Mouse (Mus musculus) spleen, adult 2 months (tissue): ENCODE data around the gene Nepro. TPM values are rescaled to one million over a fixed set of nuclear protein-coding genes. Genes with fewer than 3 reads are reported as not detected.

Source experiments
- DNase-seq, 2 experiments: peaks; one replicate each; pipeline versions ENCODE4 v3.0.0 to v3.0.0-alpha.2; 2012 to 2021; ENCODE audit warnings: low spot score in 2 of 2, low read depth in 1 of 2
- H3K27ac ChIP-seq: fragments of 200-500 bp; 2 replicates; pipeline ENCODE4 v1.5.1; 2012; ENCODE audit warnings: low read length, inconsistent platforms; ENCODE audit not compliant: insufficient read depth
- H3K27me3 ChIP-seq: fragments of 200-500 bp; 2 replicates; pipeline ENCODE4 v1.6.1; 2012; ENCODE audit warnings: mild to moderate bottlenecking, moderate library complexity, low read length, inconsistent platforms; ENCODE audit not compliant: control insufficient read depth, insufficient read depth
- H3K36me3 ChIP-seq: fragments of 200-500 bp; 2 replicates; pipeline ENCODE4 v1.6.1; 2012; ENCODE audit warnings: mild to moderate bottlenecking, low read length, inconsistent platforms; ENCODE audit not compliant: control insufficient read depth, insufficient read depth
- H3K4me1 ChIP-seq: fragments of 200-500 bp; 2 replicates; pipeline ENCODE4 v1.6.1; 2011; ENCODE audit warnings: inconsistent platforms; ENCODE audit not compliant: control insufficient read depth, insufficient read depth, insufficient read length
- H3K4me3 ChIP-seq: fragments of 200-500 bp; 2 replicates; pipeline ENCODE4 v1.5.1; 2011; ENCODE audit warnings: mild to moderate bottlenecking, inconsistent platforms; ENCODE audit not compliant: insufficient read depth, insufficient read length; ENCODE audit errors: extremely low read depth
- CTCF ChIP-seq: fragments of 200-500 bp; IDR thresholded peaks from 2 replicates; pipeline ENCODE4 v1.5.1; 2011; ENCODE audit warnings: mild to moderate bottlenecking, inconsistent platforms; ENCODE audit not compliant: insufficient read depth, insufficient read length, insufficient replicate concordance; ENCODE audit errors: extremely low read depth
- POLR2A ChIP-seq: fragments of 200-500 bp; IDR thresholded peaks from 2 replicates; pipeline ENCODE4 v1.6.1; 2011; ENCODE audit warnings: low read depth, low read length, inconsistent platforms
- WGBS: fragments of 180-500 bp; shearing (Covaris S2); methylation state at CpG from one replicate; pipeline ENCODE4 v1.1.7; 2018; 5-methylcytosine and 5-hydroxymethylcytosine counted together
- polyA plus RNA-seq: library from polyadenylated mRNA; depleted of rRNA; stranded (reverse); fragments of >200 nt; gene quantifications from 2 replicates; pipeline ENCODE4 v1.2.3, GENCODE M21; 2012

The Nepro gene
- polyA plus RNA-seq, 1 experiment, result 2.2 TPM

GRCm38 (mm10) chr16:44691561-44692141 is 32.5 kb upstream of the Nepro start:
- peak; percentile 5 to 21 for DNase-seq
- H3K4me3 ChIP-seq, result 0 out of 2 replicates have a peak overlapping the region, but pooled peaks have one; percentile 9
- TF ChIP-seq CTCF (no peak), POLR2A (no peak)
- WGBS, result 55% methylated on average over 17 of the region's 17 CpGs
- H3K27me3 ChIP-seq, result no peaks in the 10 kb centered on the region
- no peaks in the 10 kb centered on the region; the same call in 1 of the 2 replicates for H3K4me1 ChIP-seq
- H3K36me3 ChIP-seq, result no peaks in the 10 kb centered on the region
- H3K27ac ChIP-seq, result no peak overlapping the region

- Histone ChIP-seq H3K27me3 (no peaks in the 10 kb centered on the region), H3K4me1 (no peaks in the 10 kb centered on the region), H3K36me3 (no peaks in the 10 kb centered on the region), H3K27ac (no peak overlapping the region), H3K4me3 (no peak overlapping the region)
- DNase-seq, result no peak
- WGBS, result 51% methylated on average over 1 of the region's 1 CpGs
- TF ChIP-seq CTCF, result no peak
- no peak for TF ChIP-seq POLR2A
Measured at GRCm38 (mm10) chr16:44692541-44692940, 31.6 kb upstream of the Nepro start.

- DNase-seq, result no peak
- H3K4me1 ChIP-seq, result no peaks in the 10 kb centered on the region
- H3K4me3 ChIP-seq, result no peak overlapping the region
- no peak for TF ChIP-seq CTCF
- TF ChIP-seq POLR2A, result no peak
- no peaks in the 10 kb centered on the region for H3K36me3 ChIP-seq
- 85% methylated on average over 6 of the region's 6 CpGs for WGBS
- H3K27me3 ChIP-seq, result no peaks in the 10 kb centered on the region
- H3K27ac ChIP-seq, result no peak overlapping the region
Measured at GRCm38 (mm10) chr16:44693695-44694094, 30.4 kb upstream of the Nepro start.

- H3K27me3 ChIP-seq, result no peaks in the 10 kb centered on the region
- H3K27ac ChIP-seq, result no peak overlapping the region
- TF ChIP-seq POLR2A, result no peak
- TF ChIP-seq CTCF, result no peak
- no peaks in the 10 kb centered on the region for H3K4me1 ChIP-seq
- H3K36me3 ChIP-seq, result no peaks in the 10 kb centered on the region
- no peak overlapping the region for H3K4me3 ChIP-seq
- no peak for DNase-seq
- 90% methylated on average over 8 of the region's 8 CpGs for WGBS
Measured at GRCm38 (mm10) chr16:44695214-44695858, 28.8 kb upstream of the Nepro start.

GRCm38 (mm10) chr16:44695859-44696620 is 28.1 kb upstream of the Nepro start:
- Histone ChIP-seq H3K4me3 (no peak overlapping the region), H3K4me1 (no peaks in the 10 kb centered on the region), H3K27ac (no peak overlapping the region), H3K27me3 (no peaks in the 10 kb centered on the region), H3K36me3 (no peaks in the 10 kb centered on the region)
- 80% methylated on average over 12 of the region's 12 CpGs for WGBS
- TF ChIP-seq POLR2A (no peak), CTCF (no peak)
- DNase-seq, result no peak

- TF ChIP-seq CTCF (no peak), POLR2A (no peak)
- Histone ChIP-seq H3K36me3 (no peaks in the 10 kb centered on the region), H3K4me1 (no peaks in the 10 kb centered on the region), H3K27ac (no peak overlapping the region), H3K4me3 (no peak overlapping the region), H3K27me3 (no peaks in the 10 kb centered on the region)
- 91% methylated on average over 5 of the region's 5 CpGs for WGBS
- DNase-seq, result no peak
Measured at GRCm38 (mm10) chr16:44697473-44698205, 26.5 kb upstream of the Nepro start.
